Mouse (Mus musculus): ENCODE measurements around the gene Mical3. TPM values are rescaled to one million over a fixed set of nuclear protein-coding genes. Genes with fewer than 3 reads are reported as not detected.

The Mical3 gene
- polyA plus RNA-seq, 1 experiment from 2014 or later: 28.1 TPM

DNA sequence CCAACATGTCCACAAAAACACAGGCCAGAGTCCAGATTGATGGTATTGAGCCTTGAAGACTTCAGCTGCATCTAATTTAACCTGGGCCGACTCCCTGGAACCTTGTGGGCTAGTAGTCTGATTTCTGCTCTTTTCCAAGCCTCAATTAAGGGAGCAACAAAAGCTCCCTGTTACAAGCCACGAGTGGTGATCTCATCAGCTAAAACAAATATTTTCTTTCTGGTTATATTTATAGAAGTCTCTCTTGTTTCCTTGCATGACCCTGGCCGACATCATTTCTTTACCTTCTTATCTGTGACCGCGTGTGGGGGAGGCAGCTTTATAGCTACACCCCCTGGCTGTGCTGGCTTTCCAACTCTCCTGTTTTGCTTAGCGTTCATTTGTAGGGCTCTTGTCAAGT is 29.3 kb upstream of the Mical3 start:
- Histone ChIP-seq H3K27ac (replicated peaks) (no peak overlapping the region), H3K9ac (no peak overlapping the region), H3K4me2 (no peak overlapping the region), H3K9me3 (no peaks in the 10 kb centered on the region), H3K36me3 (no peaks in the 10 kb centered on the region), H3K4me3 (no peak overlapping the region), H3K27me3 (no peaks in the 10 kb centered on the region), H3K4me1 (replicated peaks) (no peaks in the 10 kb centered on the region)
- 76% methylated on average over 6 of the region's 6 CpGs for WGBS
- ATAC-seq (ENCODE audit: low read depth): no peak

DNA sequence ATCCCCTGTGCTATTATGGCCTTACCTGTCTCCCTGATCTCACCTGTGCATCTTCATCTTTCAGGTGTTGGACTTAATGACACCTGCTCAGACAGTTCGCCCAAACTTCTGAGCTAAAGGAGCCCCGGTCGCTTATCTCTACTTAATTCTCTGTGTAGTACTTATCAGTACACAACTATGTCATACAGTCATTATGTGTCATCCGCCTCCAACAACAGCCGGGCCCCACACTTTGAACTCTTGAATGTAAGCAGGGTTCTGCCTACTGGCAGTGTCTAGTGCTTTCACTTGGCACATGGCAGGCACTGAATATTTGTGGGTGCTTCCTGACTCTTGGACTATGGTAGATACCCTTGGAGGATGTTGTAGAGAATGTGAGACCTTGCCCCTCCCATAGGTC is 28.8 kb upstream of the Mical3 start:
- 96% methylated on average over 5 of the region's 5 CpGs for WGBS
- H3K27me3 ChIP-seq: no peaks in the 10 kb centered on the region
- no peak overlapping the region for H3K27ac ChIP-seq (replicated peaks)
- no peak overlapping the region for H3K4me3 ChIP-seq
- H3K9ac ChIP-seq: no peak overlapping the region
- H3K4me2 ChIP-seq: no peak overlapping the region
- H3K4me1 ChIP-seq (replicated peaks): no peaks in the 10 kb centered on the region
- no peaks in the 10 kb centered on the region for H3K9me3 ChIP-seq
- no peak for ATAC-seq (ENCODE audit: low read depth)
- no peaks in the 10 kb centered on the region for H3K36me3 ChIP-seq

DNA sequence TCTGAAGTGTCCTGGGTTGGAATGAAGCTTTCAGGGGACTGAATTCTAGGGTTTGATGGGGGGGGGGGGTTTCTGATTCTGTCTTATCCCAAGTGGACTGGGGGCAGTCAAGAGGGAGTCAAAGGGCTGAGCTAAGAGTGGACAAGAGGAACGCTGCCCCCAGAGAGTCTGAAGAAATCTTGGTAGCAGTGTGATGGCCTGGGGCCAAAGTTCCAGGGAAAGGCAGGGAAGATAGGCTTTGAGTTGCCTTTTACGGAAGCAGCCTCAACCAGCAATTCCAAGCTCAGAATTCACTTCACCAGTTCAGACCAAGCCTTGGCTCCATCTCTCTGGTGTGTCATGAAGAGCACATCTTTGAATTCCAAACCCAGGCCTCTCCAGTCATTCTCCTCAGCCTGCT is 25.2 kb upstream of the Mical3 start:
- H3K36me3 ChIP-seq: no peaks in the 10 kb centered on the region
- ATAC-seq (ENCODE audit: low read depth): no peak
- H3K27ac ChIP-seq (replicated peaks): no peak overlapping the region
- peaks cover 5% of the 10 kb centered on the region; the same call in 1 of the 2 replicates for H3K4me1 ChIP-seq (replicated peaks)
- no peaks in the 10 kb centered on the region for H3K9me3 ChIP-seq
- no peak overlapping the region for H3K9ac ChIP-seq
- H3K27me3 ChIP-seq: no peaks in the 10 kb centered on the region
- 83% methylated on average over 2 of the region's 2 CpGs for whole genome bisulfite sequencing
- no peak overlapping the region for H3K4me2 ChIP-seq
- no peak overlapping the region for H3K4me3 ChIP-seq

DNA sequence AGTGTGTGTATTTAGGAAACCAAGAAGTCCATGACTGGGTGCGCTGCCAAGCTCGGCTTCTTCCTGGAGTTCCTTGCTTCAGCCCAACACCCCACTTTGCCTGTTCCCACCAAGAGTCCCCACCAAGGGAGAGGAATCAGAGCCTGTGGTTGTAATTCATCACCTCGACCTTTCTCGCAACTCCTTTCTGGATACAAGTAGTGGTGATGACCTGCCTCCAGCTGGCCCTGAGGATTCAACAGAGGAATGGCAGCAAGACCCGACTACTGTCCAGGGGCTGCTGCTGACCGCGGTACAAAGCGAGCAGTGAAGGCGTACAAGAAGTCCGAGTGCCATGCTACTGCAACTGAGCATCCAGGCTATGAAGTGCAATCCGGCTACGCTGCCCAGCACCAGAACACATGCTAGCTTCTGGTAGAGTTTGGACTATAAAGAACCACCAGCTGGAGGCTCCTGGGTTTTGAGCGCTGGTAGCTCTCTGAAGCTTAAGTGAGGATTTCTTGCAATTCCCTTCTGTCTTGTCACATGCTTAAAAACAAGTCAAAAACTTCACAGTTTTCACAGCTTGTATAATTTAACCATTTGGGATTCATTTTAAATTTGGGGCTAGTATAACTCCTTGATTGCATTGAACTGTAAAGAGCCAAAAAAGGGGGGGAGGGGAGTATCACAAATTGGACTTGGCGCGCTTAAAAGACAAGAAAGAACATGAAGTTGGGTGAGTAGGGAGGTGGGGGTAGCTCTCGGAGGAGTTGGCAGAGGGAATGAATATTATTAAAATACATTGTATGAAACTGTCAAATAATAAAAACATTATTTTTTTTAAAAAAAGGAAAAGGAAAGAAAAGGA is 23.9 kb upstream of the Mical3 start:
- peaks cover 5% of the 10 kb centered on the region; the same call in 1 of the 2 replicates for H3K4me1 ChIP-seq (replicated peaks)
- H3K27ac ChIP-seq (replicated peaks): no peak overlapping the region
- no peaks in the 10 kb centered on the region for H3K27me3 ChIP-seq
- 87% methylated on average over 16 of the region's 16 CpGs for WGBS
- H3K36me3 ChIP-seq: no peaks in the 10 kb centered on the region
- no peaks in the 10 kb centered on the region for H3K9me3 ChIP-seq
- H3K9ac ChIP-seq: no peak overlapping the region
- no peak overlapping the region for H3K4me3 ChIP-seq
- no peak overlapping the region for H3K4me2 ChIP-seq
- no peak for ATAC-seq (ENCODE audit: low read depth)

DNA sequence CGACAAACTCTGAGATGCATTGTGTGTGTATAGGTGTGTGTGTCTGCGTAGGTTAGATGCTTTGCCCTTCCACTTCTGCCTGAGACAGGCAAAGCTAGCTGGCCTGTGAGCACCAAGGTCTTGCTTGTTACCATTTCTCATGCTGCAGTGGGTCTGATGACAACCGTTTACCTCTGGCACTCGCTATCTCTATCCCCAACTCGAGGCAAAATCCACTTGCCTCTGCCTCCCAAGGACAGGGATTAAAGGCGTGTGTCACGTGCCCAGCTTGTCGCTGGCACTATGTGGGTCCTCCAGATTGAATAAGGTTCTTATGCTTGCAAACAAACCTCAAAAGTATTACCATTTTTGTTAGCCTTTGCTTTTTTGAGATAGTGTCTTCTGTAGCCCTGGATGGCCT is 22.4 kb upstream of the Mical3 start:
- Histone ChIP-seq H3K4me2 (no peak overlapping the region), H3K4me1 (replicated peaks) (peaks cover 5% of the 10 kb centered on the region; the same call in 1 of the 2 replicates), H3K36me3 (no peaks in the 10 kb centered on the region), H3K9me3 (no peaks in the 10 kb centered on the region), H3K27me3 (no peaks in the 10 kb centered on the region), H3K27ac (replicated peaks) (no peak overlapping the region), H3K4me3 (no peak overlapping the region), H3K9ac (no peak overlapping the region)
- no peak for ATAC-seq (ENCODE audit: low read depth)
- WGBS: 88% methylated on average over 8 of the region's 8 CpGs

DNA sequence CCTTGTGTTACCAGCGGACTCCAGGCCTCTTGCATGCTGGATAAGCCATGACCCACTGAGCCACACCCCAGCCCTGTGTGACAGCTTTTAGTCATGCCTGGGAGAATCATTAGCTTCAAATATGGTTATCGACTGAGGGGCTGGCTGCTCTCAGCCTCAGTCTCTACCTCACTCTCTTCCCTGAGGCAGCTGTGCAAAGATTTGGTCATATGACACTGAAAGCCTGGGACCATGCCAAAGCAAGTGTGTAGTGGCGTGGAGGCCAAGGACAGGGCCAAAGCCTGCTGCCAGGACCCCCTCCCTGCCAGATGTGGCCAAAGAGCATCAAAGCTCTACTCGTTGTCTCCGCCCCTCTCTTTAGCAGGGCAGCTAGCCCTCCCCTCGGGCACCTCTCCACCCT is 20.9 kb upstream of the Mical3 start:
- H3K27ac ChIP-seq (replicated peaks): no peak overlapping the region

DNA sequence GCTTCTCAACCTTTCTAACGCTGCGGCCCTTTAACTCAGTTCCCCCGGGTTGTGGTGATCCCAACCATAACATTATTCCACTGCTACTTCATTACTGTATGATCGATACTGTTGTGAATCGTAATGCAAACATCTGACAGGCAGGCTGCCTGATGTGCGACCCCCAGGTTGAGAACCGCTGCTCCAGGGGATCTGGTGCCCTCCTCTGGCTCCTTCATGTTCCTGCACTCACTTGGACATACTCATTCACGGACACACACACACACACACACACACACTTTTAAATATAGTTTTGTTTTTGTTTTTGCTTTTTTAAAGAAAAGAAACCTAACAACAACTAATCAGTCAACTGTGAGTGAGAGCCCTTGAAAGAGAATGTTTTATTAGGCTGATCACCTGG is 19.3 kb upstream of the Mical3 start:
- H3K9me3 ChIP-seq: no peaks in the 10 kb centered on the region
- H3K4me1 ChIP-seq (replicated peaks): peaks cover 32% of the 10 kb centered on the region
- H3K4me2 ChIP-seq: no peak overlapping the region
- no peak overlapping the region for H3K9ac ChIP-seq
- no peak for ATAC-seq (ENCODE audit: low read depth)
- no peak overlapping the region for H3K4me3 ChIP-seq
- 96% methylated on average over 8 of the region's 8 CpGs for WGBS
- H3K27ac ChIP-seq (replicated peaks): no peak overlapping the region
- H3K27me3 ChIP-seq: no peaks in the 10 kb centered on the region
- no peaks in the 10 kb centered on the region for H3K36me3 ChIP-seq

More for the DNA sequence above, 20.9 kb upstream of the Mical3 start:
- Histone ChIP-seq H3K4me3 (no peak overlapping the region), H3K4me2 (no peak overlapping the region), H3K4me1 (replicated peaks) (peaks cover 17% of the 10 kb centered on the region), H3K9me3 (no peaks in the 10 kb centered on the region), H3K36me3 (no peaks in the 10 kb centered on the region), H3K9ac (no peak overlapping the region), H3K27me3 (no peaks in the 10 kb centered on the region)
- WGBS: 55% methylated on average over 6 of the region's 6 CpGs
- ATAC-seq (ENCODE audit: low read depth): no peak

DNA sequence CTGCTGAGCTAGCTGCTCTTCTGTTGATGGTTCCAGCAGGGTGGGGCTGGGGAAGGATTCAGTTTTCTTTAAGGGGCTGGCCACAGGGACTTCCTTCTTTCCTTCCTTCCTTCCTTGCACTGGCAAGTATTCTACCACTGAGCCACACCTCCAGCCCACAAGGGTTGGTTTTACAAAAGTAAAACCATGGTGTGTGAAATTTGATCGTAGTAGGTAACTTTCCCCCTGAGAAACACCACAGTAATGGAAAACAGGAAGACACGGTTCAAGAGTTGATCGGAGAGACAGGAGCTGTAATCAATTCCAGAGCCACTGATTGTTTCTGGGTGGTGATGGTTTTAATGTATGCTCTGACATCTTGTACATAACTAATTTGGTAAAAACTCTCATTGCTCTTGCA is 18.6 kb upstream of the Mical3 start:
- peaks cover 35% of the 10 kb centered on the region for H3K4me1 ChIP-seq (replicated peaks)
- no peak overlapping the region for H3K9ac ChIP-seq
- no peak for ATAC-seq (ENCODE audit: low read depth)
- no peak overlapping the region for H3K27ac ChIP-seq (replicated peaks)
- no peaks in the 10 kb centered on the region for H3K9me3 ChIP-seq
- 70% methylated on average over 3 of the region's 3 CpGs for WGBS
- H3K36me3 ChIP-seq: no peaks in the 10 kb centered on the region
- H3K4me2 ChIP-seq: no peak overlapping the region
- no peak overlapping the region for H3K4me3 ChIP-seq
- H3K27me3 ChIP-seq: no peaks in the 10 kb centered on the region

DNA sequence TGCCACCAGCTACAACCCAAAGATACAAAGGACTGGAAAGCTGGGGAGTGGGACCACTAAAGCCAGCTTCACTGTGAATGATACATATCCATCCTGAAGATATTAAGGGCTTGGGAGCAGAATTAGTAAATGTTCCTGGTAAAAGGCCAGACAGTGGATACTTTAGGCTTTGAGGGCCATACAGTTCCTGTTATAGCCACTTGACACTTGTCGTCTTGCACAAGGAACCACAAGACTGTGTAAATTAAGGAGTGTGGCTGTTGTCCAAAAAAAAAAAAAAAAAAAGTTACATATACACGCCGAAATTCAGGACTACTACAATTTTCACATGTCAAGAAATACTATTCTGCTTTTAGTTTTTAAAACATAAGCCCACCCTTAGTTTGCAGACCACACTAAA is 17.6 kb upstream of the Mical3 start:
- no peak for ATAC-seq (ENCODE audit: low read depth)
- Histone ChIP-seq H3K4me3 (no peak overlapping the region), H3K27me3 (no peaks in the 10 kb centered on the region), H3K36me3 (no peaks in the 10 kb centered on the region), H3K9me3 (no peaks in the 10 kb centered on the region), H3K4me1 (replicated peaks) (peaks cover 44% of the 10 kb centered on the region), H3K9ac (no peak overlapping the region), H3K4me2 (no peak overlapping the region), H3K27ac (replicated peaks) (no peak overlapping the region)
- 65% methylated on average over 3 of the region's 3 CpGs for WGBS

DNA sequence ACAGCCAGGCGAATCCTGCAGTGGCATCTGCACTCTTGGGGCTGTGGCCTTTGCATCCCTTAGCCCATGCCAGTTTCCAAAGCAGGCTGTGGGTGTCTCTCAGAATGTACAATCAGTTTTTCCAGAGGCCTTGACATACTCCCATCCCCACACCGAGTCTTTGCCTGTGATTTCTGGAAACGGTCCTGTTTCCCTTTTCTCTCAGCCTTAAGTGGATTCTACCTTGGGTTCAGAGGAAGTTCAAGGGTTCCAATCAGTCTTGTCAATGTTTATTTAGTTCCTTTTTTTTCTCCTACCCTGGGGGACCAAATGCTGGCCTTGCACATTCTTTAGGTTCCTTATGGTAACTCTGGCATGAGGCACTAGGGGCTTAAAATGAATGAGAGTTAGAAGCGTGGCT is 16.0 kb upstream of the Mical3 start:
- no peak overlapping the region for H3K4me3 ChIP-seq
- no peaks in the 10 kb centered on the region for H3K36me3 ChIP-seq
- no peaks in the 10 kb centered on the region for H3K27me3 ChIP-seq
- peaks cover 42% of the 10 kb centered on the region for H3K4me1 ChIP-seq (replicated peaks)
- 40% methylated on average over 4 of the region's 4 CpGs for WGBS
- ATAC-seq (ENCODE audit: low read depth): no peak
- no peak overlapping the region for H3K9ac ChIP-seq
- H3K27ac ChIP-seq (replicated peaks): no peak overlapping the region
- no peak overlapping the region for H3K4me2 ChIP-seq
- no peaks in the 10 kb centered on the region for H3K9me3 ChIP-seq

DNA sequence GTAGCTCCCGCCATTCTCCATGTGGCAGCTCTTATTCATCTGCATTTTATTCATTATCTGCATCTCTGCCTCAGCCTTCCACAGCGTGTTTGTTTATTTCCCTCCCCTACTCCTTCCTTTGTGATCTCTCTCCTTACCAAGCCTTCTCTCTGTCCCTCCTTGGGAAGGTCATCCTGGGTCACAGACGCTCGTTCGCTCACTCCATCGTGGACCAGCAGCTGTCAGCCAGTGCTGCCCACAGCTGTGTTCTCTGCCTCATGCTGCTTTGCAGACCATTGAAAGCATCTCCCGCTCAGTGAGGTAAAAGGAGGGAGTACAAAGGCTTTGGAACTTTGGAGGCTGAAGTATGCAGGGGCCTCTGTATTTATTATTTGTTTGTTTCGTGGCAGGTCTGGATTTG is 15.1 kb upstream of the Mical3 start:
- H3K9ac ChIP-seq: no peak overlapping the region
- no peak overlapping the region for H3K4me2 ChIP-seq
- peaks cover 39% of the 10 kb centered on the region for H3K4me1 ChIP-seq (replicated peaks)
- ATAC-seq (ENCODE audit: low read depth): no peak
- no peaks in the 10 kb centered on the region for H3K27me3 ChIP-seq
- H3K9me3 ChIP-seq: no peaks in the 10 kb centered on the region
- H3K4me3 ChIP-seq: no peak overlapping the region
- H3K36me3 ChIP-seq: no peaks in the 10 kb centered on the region
- no peak overlapping the region for H3K27ac ChIP-seq (replicated peaks)
- 18% methylated on average over 8 of the region's 8 CpGs for WGBS

DNA sequence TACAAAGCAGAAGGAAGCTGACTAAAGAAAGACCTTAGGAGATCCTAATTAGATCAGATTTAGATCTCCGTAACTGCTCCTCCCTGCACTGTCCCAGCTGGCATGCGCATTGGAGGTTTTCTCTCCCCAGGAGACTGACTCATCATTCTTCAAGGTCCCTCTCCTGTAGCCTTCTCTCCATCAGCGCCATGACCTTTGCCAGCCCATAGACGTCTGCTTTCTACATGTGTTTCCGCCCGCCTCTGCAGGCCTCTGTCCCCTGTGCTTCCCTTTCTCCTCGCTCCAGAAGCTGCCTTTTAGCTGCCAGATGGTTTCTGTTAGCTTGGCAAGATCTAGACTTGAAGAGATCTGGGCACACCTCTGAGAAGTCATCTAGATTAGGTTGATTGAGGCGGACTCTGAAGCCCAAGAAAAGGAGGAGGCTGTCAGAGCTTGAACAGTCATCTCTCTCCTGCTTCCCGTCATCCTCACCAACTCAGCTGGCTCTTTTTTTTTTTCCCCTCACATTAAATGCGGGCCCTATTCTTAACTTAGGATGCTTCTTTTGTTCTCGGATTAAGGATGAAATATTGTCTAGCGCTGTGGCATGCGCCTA is 14.3 kb upstream of the Mical3 start:
- H3K27ac ChIP-seq (replicated peaks): no peak overlapping the region; the same call in 1 of the 2 replicates
- no peak for ATAC-seq (ENCODE audit: low read depth)
- no peaks in the 10 kb centered on the region for H3K27me3 ChIP-seq
- no peak overlapping the region for H3K4me3 ChIP-seq
- H3K9ac ChIP-seq: no peak overlapping the region
- H3K4me1 ChIP-seq (replicated peaks): peaks cover 39% of the 10 kb centered on the region
- 51% methylated on average over 13 of the region's 13 CpGs for WGBS
- H3K36me3 ChIP-seq: no peaks in the 10 kb centered on the region
- no peak overlapping the region for H3K4me2 ChIP-seq
- no peaks in the 10 kb centered on the region for H3K9me3 ChIP-seq
